Comparison of ENCODE assay signal across 4 mouse cellular contexts in genomic region chr4:145365793-145366192, GRCm38 (mm10). TPM values are rescaled to one million over a fixed set of nuclear protein-coding genes. Genes with fewer than 3 reads are reported as not detected.
"Had no signal": no experiment of that assay in that cellular context is flagged by ENCODE, and none has a peak within 500 bp of the region (broad histone marks: within the 10 kb centered on the region; RNA-seq: fewer than 3 reads in every experiment).

No protein-coding gene starts in this region.

RNA-seq across cellular contexts. Expression of gene Tnfrsf8, which starts 50.8 kb away (rescaled TPM):
- polyA plus RNA-seq: embryonic facial prominence, embryonic 10.5 days; erythroblast, embryonic 14.5 days; forebrain, embryonic 11.5 days; heart, embryonic 10.5 days had no signal
